Mouse (Mus musculus): ENCODE measurements around the gene Lmbrd1. TPM values are rescaled to one million over a fixed set of nuclear protein-coding genes. Genes with fewer than 3 reads are reported as not detected.
"Not testable (repeated sequence)": the region's sequence is repeated elsewhere in the genome, so short reads cannot be mapped to it uniquely, and the experiment has no call there.

The Lmbrd1 gene
- 3.3 and 8.5 TPM in 2 replicates for polyA plus RNA-seq (2012; rRNA removed)

DNA sequence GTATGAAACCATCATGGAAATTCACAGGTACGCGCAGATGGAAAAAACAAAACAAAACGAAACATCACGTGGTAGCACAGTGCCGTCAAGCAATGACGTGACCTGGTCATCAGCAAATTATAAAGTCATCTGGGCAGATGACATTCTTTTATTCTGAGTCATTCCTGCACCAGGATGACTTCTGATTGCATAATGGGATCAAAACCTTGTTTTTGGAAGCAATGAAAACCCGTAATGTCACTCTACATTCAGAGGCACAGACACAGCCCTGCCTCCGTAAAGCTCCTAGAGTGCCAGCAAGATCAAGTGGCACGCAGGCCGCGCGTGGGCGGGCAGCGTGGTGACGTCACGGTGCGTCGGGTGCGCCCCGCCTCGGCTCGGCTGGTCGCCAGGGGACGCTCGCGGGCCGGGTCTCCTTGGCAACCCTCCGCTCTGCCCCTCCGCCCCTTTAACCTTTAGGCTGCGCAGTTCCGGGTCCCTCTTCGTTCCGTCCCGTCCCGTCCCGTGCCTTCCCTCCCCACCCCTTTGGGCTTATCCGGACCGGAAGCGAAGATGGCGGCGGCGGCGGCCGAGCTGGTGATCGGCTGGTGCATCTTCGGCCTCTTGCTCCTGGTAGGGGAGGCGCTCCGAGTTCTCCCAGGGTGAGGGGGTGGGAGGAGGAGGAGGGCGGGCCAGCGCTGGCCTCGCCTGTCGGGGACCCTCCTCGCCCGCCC lies at the start of gene Lmbrd1:
Gene Lmbrd1, plus strand, starts transcription at position 426 of the 713 bp plus-strand sequence.
- peak within 1 kb of the TSS; percentile 79 for H3K27ac ChIP-seq (ENCODE audit: insufficient read depth, low read depth, low read length)
- H3K4me1 ChIP-seq (ENCODE audit: control insufficient read depth, insufficient read depth, insufficient read length, low read length): peaks cover 3% of the 10 kb centered on the region
- no peaks in the 10 kb centered on the region for H3K36me3 ChIP-seq (ENCODE audit: control insufficient read depth, insufficient read depth, low read length)
- peak within 1 kb of the TSS; percentile 88 for H3K4me3 ChIP-seq (ENCODE audit: low read depth, low read length)
- under 1% methylated on average over 53 of the region's 54 CpGs for WGBS
- H3K27me3 ChIP-seq (ENCODE audit: control insufficient read depth, insufficient read depth, low read length): no peaks in the 10 kb centered on the region
- TF ChIP-seq POLR2A (IDR thresholded peaks at IDR 0.05; ENCODE audit: low read depth, low read length) (peak; percentile 21; the same call in 1 of the 2 replicates), CTCF (IDR thresholded peaks at IDR 0.05; ENCODE audit: extremely low read depth, insufficient read length, insufficient replicate concordance, low read depth, low read length) (peak; percentile 81)

DNA sequence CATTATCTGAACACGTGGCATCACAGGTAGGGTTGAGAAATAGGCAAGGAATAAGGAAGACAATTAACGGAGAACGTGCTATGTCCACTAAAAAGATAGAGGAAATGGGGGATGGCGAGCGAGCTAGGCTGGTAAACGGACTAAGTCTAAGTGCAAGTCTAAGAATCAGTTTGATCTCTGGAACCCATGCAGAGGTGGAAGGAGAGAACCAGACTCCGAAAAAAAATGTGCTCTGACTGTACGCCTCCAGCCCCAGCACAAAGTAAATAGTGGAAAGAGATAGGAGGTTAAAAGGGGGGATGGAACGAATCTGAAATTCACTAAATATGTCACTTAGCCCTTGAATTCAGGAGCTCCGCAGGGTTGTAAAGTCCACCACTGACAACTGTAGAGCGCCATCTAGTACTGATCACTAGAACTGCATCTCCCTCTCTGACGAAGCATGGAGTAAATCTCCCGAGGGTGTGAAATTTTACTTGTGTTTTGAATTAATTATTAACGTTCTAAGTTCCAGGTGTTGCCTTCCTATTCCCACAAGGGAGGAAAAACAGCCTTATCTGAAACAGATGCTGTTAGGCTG lies 44.8 kb upstream of the Lmbrd1 start:
- Histone ChIP-seq H3K4me3 (ENCODE audit: low read depth, low read length) (no peak overlapping the region), H3K27ac (ENCODE audit: insufficient read depth, low read depth, low read length) (no peak overlapping the region), H3K4me1 (ENCODE audit: control insufficient read depth, insufficient read depth, insufficient read length, low read length) (no peaks in the 10 kb centered on the region), H3K27me3 (ENCODE audit: control insufficient read depth, insufficient read depth, low read length) (no peaks in the 10 kb centered on the region), H3K36me3 (ENCODE audit: control insufficient read depth, insufficient read depth, low read length) (no peaks in the 10 kb centered on the region)
- WGBS: 26% methylated on average over 14 of the region's 14 CpGs
- no peak for TF ChIP-seq POLR2A (IDR thresholded peaks at IDR 0.05; ENCODE audit: low read depth, low read length)

DNA sequence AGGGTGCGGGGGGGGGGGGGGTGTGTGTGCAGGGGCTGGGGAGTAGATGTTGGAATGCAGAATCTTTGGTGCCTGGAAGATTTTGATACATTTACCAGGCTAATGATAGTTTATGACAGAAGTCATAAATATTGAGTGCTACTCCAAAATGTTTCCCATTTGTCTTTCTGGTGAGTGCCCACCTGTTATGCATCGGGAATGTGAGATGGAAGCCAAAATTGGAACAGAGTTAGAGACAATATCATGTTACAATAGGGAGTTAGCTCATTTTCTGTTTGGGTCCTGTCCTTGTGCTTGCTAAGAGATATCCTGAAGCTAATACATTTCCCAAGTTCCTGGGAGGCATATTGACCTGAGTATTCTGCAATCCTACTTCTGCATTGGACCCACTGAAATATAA lies 28.3 kb upstream of the Lmbrd1 start:
- Histone ChIP-seq H3K27me3 (ENCODE audit: control insufficient read depth, insufficient read depth, low read length) (no peaks in the 10 kb centered on the region), H3K4me3 (ENCODE audit: low read depth, low read length) (no peak overlapping the region), H3K4me1 (ENCODE audit: control insufficient read depth, insufficient read depth, insufficient read length, low read length) (no peaks in the 10 kb centered on the region), H3K27ac (ENCODE audit: insufficient read depth, low read depth, low read length) (no peak overlapping the region), H3K36me3 (ENCODE audit: control insufficient read depth, insufficient read depth, low read length) (no peaks in the 10 kb centered on the region)
- 48% methylated on average over 2 of the region's 2 CpGs for WGBS
- TF ChIP-seq CTCF (IDR thresholded peaks at IDR 0.05; ENCODE audit: extremely low read depth, insufficient read length, insufficient replicate concordance, low read depth, low read length) (no peak), POLR2A (IDR thresholded peaks at IDR 0.05; ENCODE audit: low read depth, low read length) (no peak)

DNA sequence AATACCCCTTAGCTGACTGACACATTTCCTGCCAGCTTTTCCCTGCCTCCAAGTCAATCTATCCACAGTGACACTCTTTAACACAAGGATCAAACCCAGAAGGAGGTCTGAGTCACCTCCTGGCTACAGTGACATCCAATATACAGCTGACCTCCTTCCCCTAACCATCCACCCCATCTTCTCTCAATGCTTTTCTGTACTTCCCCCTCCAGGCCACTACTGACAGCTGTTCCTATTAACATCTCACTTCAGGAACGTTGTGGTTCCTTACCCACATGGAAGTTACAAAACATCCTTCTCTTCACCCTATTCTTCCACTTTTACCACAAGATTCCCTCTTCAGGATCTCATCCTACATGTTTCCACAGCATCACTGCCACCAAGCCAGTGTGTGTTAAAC lies 18.5 kb upstream of the Lmbrd1 start:
- no peak for TF ChIP-seq POLR2A (IDR thresholded peaks at IDR 0.05; ENCODE audit: low read depth, low read length)
- TF ChIP-seq CTCF (IDR thresholded peaks at IDR 0.05; ENCODE audit: extremely low read depth, insufficient read length, insufficient replicate concordance, low read depth, low read length): no peak
- H3K36me3 ChIP-seq (ENCODE audit: control insufficient read depth, insufficient read depth, low read length): no peaks in the 10 kb centered on the region
- H3K27ac ChIP-seq (ENCODE audit: insufficient read depth, low read depth, low read length): no peak overlapping the region
- no peaks in the 10 kb centered on the region for H3K27me3 ChIP-seq (ENCODE audit: control insufficient read depth, insufficient read depth, low read length)
- H3K4me1 ChIP-seq (ENCODE audit: control insufficient read depth, insufficient read depth, insufficient read length, low read length): no peaks in the 10 kb centered on the region
- H3K4me3 ChIP-seq (ENCODE audit: low read depth, low read length): no peak overlapping the region
- WGBS: 37% methylated on average over 1 of the region's 1 CpGs

DNA sequence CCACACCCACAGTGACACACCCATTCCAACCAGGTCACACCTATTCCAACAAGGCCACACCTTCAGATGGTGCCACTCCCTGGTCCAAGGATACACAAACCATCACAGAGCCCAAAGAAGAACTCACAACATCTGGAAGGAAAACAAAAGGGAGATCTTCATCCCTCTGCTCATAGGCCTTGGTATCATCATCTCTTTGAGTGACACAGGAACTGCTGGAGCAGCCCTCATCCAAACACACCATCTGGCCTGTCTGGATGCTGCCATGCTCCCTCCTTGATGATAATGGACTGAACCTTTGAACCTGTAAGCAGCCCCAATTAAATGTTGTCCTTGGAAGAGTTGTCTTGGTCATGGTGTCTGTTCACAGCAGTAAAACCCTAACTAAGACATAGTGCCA lies 17.8 kb upstream of the Lmbrd1 start:
- H3K27me3 ChIP-seq (ENCODE audit: control insufficient read depth, insufficient read depth, low read length); H3K36me3 ChIP-seq (ENCODE audit: control insufficient read depth, insufficient read depth, low read length); H3K4me3 ChIP-seq (ENCODE audit: low read depth, low read length); H3K27ac ChIP-seq (ENCODE audit: insufficient read depth, low read depth, low read length); H3K4me1 ChIP-seq (ENCODE audit: control insufficient read depth, insufficient read depth, insufficient read length, low read length): not testable (repeated sequence)

DNA sequence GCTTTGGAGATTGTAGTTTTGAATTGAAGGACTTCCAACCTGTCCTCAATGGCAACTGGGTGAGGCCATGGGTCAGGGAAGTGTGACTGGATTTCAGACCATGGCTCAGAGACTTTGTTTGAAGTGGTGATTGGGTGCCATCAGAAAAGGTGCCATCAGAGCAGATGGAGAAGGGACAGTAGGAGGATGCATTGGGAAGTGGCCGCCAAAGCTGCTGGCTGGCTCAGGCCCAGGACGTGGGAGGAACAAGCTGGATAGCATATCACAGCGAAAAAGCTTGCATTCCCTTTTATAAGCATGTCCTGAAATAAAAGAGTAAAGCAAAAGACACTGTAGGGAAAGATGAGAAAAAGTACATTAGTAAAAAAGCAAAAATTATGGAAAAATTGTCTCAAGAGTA lies 16.9 kb upstream of the Lmbrd1 start:
- Histone ChIP-seq H3K36me3 (ENCODE audit: control insufficient read depth, insufficient read depth, low read length) (no peaks in the 10 kb centered on the region), H3K4me3 (ENCODE audit: low read depth, low read length) (no peak overlapping the region), H3K4me1 (ENCODE audit: control insufficient read depth, insufficient read depth, insufficient read length, low read length) (no peaks in the 10 kb centered on the region), H3K27me3 (ENCODE audit: control insufficient read depth, insufficient read depth, low read length) (no peaks in the 10 kb centered on the region), H3K27ac (ENCODE audit: insufficient read depth, low read depth, low read length) (no peak overlapping the region)
- TF ChIP-seq POLR2A (IDR thresholded peaks at IDR 0.05; ENCODE audit: low read depth, low read length) (no peak), CTCF (IDR thresholded peaks at IDR 0.05; ENCODE audit: extremely low read depth, insufficient read length, insufficient replicate concordance, low read depth, low read length) (no peak)
- WGBS: 78% methylated on average over 3 of the region's 3 CpGs

DNA sequence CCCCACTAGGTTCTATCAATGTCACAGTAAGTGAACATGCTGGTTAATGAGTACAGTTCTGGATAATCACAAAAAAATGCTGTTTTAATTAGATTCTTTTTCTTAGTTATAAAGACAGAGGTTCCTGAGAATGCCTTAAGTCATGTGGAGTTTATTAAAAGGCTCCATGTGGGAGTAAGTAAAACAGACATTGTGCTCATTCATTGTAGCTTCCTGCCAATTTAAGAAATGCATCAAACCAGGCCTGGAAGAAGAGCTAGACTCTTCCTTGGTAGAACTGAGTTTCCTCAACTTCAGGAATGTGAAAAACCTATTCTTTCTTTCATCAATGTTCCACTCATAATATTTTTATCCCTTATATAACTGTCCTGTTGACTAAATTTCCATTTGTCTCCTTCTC lies 14.3 kb upstream of the Lmbrd1 start:
- TF ChIP-seq CTCF (IDR thresholded peaks at IDR 0.05; ENCODE audit: extremely low read depth, insufficient read length, insufficient replicate concordance, low read depth, low read length) (no peak), POLR2A (IDR thresholded peaks at IDR 0.05; ENCODE audit: low read depth, low read length) (no peak)
- Histone ChIP-seq H3K4me3 (ENCODE audit: low read depth, low read length) (no peak overlapping the region), H3K27me3 (ENCODE audit: control insufficient read depth, insufficient read depth, low read length) (no peaks in the 10 kb centered on the region), H3K36me3 (ENCODE audit: control insufficient read depth, insufficient read depth, low read length) (no peaks in the 10 kb centered on the region), H3K4me1 (ENCODE audit: control insufficient read depth, insufficient read depth, insufficient read length, low read length) (no peaks in the 10 kb centered on the region), H3K27ac (ENCODE audit: insufficient read depth, low read depth, low read length) (no peak overlapping the region)

Data from small intestine, adult 2 months (tissue).